Mouse (Mus musculus) kidney, postnatal 25 days (tissue): ENCODE results near the gene Ip6k1.

Experiments
- DNase-seq, 2 experiments: peaks; one replicate each; pipeline ENCODE4 v3.0.0; 2021; ENCODE audit warnings: mixed read lengths in 2 of 2

Gene Ip6k1

GRCm38 (mm10) chr9:108032126-108032525 lies 29.8 kb downstream of the Ip6k1 start:
- DNase-seq: peak in 1 of 2 experiments; percentile 8

- peak in 1 of 2 experiments; percentile 36 for DNase-seq
These were observed 33.2 kb downstream of the Ip6k1 start for GRCm38 (mm10) chr9:108035331-108036156.

- no peak for DNase-seq
These were observed 42.6 kb downstream of the Ip6k1 start for GRCm38 (mm10) chr9:108044751-108045492.

GRCm38 (mm10) chr9:108046582-108046981 lies 44.3 kb downstream of the Ip6k1 start:
- no peak for DNase-seq

- no peak for DNase-seq
These were observed 45.6 kb downstream of the Ip6k1 start for GRCm38 (mm10) chr9:108047601-108048565.

GRCm38 (mm10) chr9:108048566-108048955 lies 46.3 kb downstream of the Ip6k1 start:
- no peak for DNase-seq

GRCm38 (mm10) chr9:108049016-108049455 lies 46.7 kb downstream of the Ip6k1 start, which contains the start of gene Gmppb:
TSS of gene Gmppb (plus strand) at chr9:108049242.
- peak; percentile 96 to 99 for DNase-seq

GRCm38 (mm10) chr9:108049561-108050251 lies 47.4 kb downstream of the Ip6k1 start:
- DNase-seq: no peak

GRCm38 (mm10) chr9:108051184-108051930 lies 49.1 kb downstream of the Ip6k1 start:
- DNase-seq: peak in 1 of 2 experiments; percentile 35

- peak in 1 of 2 experiments; percentile 34 for DNase-seq
These were observed 49.6 kb downstream of the Ip6k1 start for GRCm38 (mm10) chr9:108051931-108052220.

GRCm38 (mm10) chr9:108052411-108052810 lies 50.1 kb downstream of the Ip6k1 start:
- no peak for DNase-seq

GRCm38 (mm10) chr9:108052885-108053664 lies 50.8 kb downstream of the Ip6k1 start, which contains the start of gene Amigo3:
TSS of gene Amigo3 (plus strand) at chr9:108053159.
- DNase-seq: peak; percentile 96 to 99

GRCm38 (mm10) chr9:108053665-108054225 lies 51.4 kb downstream of the Ip6k1 start:
- peak in 1 of 2 experiments; percentile 49 for DNase-seq

GRCm38 (mm10) chr9:108054331-108055040 lies 52.2 kb downstream of the Ip6k1 start:
- peak in 1 of 2 experiments; percentile 35 for DNase-seq

GRCm38 (mm10) chr9:108055061-108055460 lies 52.8 kb downstream of the Ip6k1 start:
- peak in 1 of 2 experiments; percentile 28 for DNase-seq

- no peak for DNase-seq
These were observed 53.4 kb downstream of the Ip6k1 start for GRCm38 (mm10) chr9:108055661-108056237.

GRCm38 (mm10) chr9:108056361-108057261 lies 54.3 kb downstream of the Ip6k1 start:
- peak in 1 of 2 experiments; percentile 36 for DNase-seq

GRCm38 (mm10) chr9:108057262-108057562 lies 54.9 kb downstream of the Ip6k1 start:
- DNase-seq: peak in 1 of 2 experiments; percentile 38
